Mouse (Mus musculus): ENCODE results near the gene Ppp2r3c.
"Not testable (repeated sequence)": the region's sequence is repeated elsewhere in the genome, so short reads cannot be mapped to it uniquely, and the experiment has no call there.

Gene Ppp2r3c

DNA sequence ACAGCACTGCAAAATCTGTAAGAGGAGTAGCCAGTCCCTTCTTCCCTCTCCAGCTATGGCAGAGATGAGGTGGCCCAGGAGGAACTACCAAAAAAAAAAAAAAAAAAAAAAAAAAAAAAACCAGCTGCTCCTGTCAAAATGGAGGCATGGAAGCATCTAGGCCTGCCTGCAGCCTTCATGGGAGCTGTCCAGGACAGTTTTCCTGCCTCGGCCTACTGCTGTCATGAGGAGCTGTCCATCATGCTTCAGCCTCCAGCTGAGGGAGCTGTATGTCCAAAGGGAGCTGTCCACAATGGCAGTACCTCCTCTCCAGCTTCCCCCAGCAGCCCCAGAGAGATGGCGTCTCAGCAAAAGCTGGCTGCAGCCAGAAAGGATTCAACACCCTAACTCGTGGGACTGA is 30.6 kb downstream of the Ppp2r3c start:
- DNase-seq (ENCODE audit: low spot score): no peak

DNA sequence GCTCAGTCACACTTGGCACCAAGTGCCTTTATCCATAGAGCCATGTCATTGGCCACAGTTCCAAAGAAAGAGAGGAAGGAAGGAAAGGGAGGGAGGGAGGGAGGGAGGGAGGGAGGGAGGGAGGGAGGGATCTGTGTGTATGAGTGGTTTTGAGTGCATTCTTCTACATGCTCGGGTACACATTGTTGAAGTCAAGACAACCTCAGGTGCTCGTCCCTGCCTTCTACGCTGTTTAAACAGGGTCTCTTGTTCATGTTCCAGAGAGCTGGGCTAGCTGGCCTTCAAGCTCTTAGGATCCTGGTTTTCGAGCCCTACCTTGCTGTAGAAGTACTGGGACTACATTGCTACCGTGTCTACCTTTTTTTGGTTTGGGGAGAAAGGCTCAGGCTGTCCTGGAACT is 39.4 kb downstream of the Ppp2r3c start:
- not testable (repeated sequence) for DNase-seq (ENCODE audit: low spot score)

DNA sequence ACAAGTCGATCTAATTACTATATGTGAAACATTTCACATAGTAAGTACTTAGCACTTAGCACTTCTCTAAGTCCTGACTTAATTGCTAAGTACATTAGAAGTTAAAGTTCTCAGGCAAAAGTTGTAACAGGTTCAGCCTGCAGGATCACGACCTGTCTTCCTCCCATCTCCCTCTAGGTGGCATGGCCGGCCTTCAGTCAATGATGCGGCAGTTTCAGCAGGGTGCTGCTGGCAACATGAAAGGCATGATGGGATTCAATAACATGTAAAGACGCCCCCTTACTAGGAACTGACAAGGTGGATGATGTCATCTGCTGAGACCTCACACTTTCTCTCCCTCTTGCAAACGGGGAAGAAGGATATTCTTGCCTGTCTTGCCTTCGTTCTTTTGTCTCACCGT is 40.8 kb downstream of the Ppp2r3c start:
- DNase-seq (ENCODE audit: low spot score): not testable (repeated sequence)

DNA sequence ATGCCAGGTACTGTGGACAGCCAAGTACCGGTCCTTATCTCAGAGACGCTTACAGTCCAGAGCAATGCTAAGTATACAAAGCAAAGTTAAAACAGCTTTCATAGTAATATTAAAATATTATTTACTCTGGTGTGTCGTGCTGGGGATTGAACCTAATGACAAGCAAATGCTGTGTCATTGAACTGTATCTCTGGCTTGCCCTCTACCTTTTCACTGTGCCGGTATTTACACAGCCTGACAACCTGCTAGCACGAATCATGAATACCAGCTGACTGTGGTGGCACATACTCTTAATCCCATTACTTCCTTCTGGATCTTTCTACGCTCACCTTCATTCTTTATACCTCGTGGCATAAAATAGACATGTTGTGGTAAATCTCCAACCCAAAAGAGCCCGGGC is 60.6 kb downstream of the Ppp2r3c start:
- DNase-seq (ENCODE audit: low spot score): not testable (repeated sequence)

DNA sequence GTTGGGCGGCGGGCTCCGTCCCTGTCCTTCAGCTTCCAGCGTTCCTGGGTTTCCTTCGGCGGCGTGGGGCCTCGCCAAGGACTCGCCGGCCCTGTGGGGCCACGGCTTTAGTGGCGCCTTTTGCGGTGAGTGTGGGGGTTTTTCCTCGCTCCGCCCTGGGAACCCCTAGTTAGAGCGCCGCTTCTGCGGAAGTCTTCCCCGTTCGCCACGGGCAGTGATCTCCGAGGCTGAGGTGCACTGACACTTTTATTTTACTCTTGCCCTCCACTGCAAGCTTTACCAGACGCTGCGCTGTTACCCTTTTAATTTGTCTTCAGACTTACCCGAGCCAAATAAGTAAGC is 72.3 kb downstream of the Ppp2r3c start:
- DNase-seq (ENCODE audit: low spot score): not testable (repeated sequence)

DNA sequence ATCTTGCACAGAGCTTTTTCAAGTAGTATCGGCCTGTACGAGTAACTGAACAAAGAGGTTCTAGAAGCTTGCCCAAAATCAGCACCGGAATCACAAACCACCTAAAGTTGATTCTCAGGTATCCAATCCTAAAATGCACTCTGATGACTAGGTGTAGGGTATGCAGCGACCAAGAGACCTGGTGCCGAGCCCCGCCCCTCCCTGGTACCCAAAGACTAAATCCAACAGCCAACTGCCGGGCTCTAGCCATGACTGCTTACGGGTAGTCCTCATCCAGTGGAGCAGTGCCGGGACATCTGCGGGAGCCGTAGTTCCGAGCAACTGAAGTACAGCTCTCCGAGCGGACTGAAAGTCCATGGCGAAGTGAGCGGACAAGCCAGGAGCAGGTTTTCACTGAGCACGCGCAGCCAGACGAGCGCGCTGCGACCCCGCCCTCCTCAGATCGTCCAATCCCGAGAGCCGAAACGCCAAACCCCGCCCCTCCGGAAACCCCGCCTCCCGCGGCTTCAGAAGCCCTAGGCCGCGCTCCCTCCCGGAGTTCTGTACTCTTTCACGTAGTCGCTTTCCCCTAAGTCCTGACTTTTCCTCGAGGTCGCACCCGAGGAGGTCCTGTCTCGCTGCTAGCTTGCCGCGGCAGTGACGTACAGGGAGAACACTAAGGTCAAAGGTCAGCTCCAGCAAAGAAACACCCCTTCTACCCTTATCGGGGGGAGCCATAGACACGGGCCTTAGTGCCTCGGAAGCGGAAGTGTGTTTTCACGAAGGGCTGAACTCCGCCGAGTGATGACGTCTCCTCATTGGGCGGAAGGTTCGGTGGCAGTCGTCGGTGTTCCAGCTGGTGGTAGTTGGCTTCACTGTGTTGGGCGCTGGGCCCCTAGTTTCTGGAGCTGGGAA is 72.9 kb downstream of the Ppp2r3c start, which contains the start of gene Srp54c:
Gene Srp54c (plus strand): TSS at position 543 of the 894 bp plus-strand sequence.
- not testable (repeated sequence) for DNase-seq (ENCODE audit: low spot score)

Data from urinary bladder, postnatal 14 days (tissue).